Mouse (Mus musculus): Measurements from ENCODE around the gene Map3k7cl. TPM values are rescaled to one million over a fixed set of nuclear protein-coding genes. Genes with fewer than 3 reads are reported as not detected.
A peak's percentile ranks its signal among the peaks of the same experiment; 100 is the strongest.

The Map3k7cl gene
- total RNA-seq (2015) (not detected in 2 replicates), total RNA-seq (2017) (not detected in 2 replicates)

DNA sequence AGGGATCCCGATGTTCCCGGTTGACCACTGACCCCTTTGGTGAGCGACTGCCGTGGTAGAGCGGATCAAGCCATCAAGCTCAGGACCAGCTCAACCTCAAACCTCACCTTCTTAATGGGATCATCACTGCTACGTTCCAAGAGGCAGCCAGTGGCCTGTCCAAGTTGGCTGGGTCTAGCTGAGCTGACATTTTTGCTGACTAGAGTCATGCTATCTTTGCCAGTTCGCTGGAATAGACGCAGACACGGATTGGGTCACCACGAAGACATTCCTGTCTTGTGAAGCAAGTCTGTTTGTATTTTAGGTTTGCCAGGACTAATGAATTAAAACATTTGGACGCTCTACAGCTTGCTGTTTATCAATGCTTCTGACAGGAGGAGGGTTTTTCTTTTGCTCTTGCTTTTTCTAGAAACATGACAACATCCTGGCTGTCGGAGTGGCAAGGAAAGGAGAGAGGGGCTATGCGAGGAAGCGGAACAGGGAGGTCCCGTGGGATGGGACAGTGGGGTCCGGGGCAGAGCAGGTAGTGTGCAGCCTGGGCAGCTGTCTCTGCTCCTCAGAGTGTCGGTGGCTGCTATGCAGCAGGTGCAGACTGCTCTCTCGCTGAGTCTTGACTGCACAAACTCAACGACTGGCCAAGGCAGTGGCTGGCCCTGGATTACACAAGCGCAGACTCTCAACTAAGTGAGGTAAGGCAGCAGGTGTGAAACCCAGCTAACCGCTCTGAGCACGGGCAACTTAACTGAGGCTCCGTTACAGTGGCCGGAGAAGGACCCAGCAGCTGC is at the start of gene Map3k7cl:
TSS of gene Map3k7cl (plus strand) at position 424 of the 785 bp plus-strand sequence.
- ATAC-seq (ENCODE audit: poor library complexity, severe bottlenecking): no peak

DNA sequence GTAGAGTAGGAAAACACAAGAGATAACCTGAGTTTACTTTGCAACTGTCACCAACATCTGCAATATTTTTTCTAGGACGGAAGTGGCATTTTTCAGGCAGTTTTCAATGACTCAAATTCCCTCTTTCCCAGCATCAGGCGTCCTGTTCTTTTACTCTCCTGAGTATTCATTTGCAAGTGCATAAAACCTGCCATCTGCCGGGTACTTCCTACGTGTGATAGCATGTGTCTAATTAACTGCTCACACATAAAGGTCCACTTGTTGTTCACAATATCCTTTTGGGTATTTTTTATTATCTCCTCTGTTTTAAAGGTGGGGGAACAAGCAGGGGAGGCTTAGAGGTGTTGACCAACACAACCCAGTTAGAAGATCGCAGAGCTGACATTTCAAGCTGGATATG is 41.4 kb upstream of the Map3k7cl start:
- ATAC-seq (ENCODE audit: poor library complexity, severe bottlenecking): no peak

DNA sequence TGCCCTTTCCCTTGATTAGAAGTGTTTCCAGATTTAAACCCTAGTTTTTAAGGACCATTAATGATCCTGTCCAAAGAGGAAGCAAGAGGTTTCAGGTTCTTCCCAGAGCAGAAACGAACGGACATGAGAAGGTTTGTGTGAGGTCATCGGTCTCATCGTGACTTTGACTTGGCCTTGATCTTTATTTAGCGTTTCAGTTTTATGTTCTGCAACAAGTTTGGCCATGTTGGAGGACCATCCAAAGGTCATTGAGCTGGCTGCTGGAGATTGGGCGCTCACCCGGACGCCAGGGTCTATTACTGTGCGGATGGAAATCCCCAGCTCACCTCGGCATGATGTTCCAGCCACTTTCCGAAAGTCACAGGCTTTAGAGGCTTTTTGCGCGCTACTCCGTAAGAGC is 40.8 kb upstream of the Map3k7cl start:
- ATAC-seq (ENCODE audit: poor library complexity, severe bottlenecking): no peak

DNA sequence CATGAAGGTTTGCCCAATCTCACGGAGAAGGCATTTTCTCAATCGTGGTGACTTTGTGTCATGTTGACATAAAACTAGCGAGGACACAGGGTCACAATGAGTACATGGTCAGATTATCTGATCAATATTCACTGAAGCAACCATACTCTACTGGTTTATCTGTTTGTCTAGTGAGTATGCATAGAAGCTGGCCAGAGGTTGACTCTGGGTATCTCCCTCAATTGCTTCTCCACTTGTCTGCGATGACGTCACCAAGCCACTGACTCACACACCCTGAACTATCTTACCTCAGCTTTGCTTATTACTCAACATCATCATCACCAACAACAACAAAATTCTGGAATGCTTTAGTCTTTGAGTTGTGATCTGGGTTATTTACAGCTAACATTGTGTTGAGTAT is 28.9 kb upstream of the Map3k7cl start:
- no peak for ATAC-seq (ENCODE audit: poor library complexity, severe bottlenecking)

DNA sequence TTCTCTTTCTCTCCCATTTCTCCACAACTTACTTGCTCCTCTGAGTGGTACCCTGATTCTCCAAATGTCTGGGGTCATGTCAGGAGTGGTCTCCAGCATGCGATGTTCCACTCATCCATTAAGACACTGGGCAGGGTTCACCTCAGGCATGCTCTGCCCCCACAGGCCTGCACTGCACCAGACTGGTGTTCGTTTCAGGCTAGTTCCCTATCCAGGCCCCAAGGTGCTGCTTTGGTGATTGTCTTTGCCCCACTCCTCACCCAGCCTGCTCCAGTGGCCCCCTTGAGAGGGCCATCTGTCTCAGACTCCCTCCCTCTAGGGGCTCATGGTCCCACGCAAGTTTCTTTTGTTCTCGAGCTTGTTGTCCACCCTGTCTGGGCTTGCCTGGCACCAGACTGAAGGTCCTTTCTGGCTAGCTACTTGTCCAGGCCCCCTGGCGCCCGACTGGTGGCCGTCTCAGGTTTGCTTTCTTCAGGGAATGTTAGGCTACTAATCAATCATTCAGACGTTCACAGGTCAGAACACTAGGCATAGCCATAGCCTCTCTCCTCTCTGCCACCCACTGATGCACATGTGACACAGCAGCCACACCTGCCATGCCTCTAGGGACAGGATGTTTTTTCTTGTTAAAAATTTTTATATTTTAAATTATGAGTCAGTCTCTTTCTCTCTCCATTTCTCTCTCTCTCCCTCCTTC is 25.4 kb upstream of the Map3k7cl start:
- no peak for ATAC-seq (ENCODE audit: poor library complexity, severe bottlenecking)

DNA sequence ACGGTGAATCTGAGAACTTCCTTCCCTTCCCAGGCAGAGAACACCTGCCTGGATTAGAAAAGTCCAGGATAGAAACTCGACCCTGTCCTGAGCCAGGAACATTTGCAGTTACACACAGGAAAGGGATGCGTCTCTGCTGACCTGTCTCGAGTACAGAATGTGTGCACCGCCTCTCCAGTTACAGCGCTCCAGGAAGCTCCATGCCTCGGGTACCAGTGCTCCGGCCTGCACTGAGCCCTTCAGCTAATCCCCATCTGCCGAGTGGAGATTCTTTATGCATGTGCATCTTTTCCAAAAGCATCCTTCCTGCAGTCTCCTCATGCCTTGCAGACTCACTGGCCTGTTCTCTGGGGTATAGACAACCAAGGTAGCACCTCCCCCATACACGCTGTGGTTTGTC is 24.4 kb upstream of the Map3k7cl start:
- no peak for ATAC-seq (ENCODE audit: poor library complexity, severe bottlenecking)

DNA sequence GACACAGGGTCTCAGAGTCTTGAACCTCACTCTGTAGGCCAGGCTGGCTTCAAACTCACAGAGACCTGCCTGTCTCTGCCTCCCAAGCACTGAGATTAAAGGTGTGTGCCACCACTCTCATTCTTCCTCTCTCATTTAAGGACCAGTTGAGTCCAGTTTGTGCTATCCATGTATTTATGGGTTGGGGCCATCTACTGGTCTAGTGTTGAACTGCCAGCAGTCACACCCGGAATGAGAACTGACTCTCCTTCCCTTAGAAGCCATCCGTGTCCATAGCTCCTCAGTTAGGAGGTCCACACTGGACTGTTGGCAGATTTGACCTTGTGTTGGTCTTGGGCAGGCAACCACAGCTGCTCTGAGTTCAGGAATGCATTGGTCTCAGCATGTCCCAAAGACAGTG is 4.8 kb upstream of the Map3k7cl start:
- ATAC-seq (ENCODE audit: poor library complexity, severe bottlenecking): no peak; the same call in 1 of the 2 replicates

DNA sequence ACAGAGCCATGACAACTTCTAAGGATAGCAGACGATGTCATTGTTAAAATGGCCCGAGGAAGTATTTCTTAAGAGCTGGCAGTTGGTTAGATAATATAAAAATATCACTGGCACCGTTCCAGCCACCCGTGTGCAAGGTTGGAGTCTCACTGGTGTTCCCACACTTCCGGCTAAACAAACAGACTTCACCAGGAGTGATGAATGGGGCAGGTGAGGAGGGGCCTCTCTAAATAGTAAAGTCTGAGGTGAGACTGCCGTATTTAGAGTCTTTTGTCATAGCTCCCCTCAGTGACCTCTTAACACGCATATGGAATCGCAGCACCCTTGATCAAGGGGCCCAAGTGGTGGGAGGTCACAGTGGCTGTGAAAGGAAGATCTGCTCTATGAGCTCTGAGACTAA is 3.2 kb downstream of the Map3k7cl start:
- ATAC-seq (ENCODE audit: poor library complexity, severe bottlenecking): no peak

DNA sequence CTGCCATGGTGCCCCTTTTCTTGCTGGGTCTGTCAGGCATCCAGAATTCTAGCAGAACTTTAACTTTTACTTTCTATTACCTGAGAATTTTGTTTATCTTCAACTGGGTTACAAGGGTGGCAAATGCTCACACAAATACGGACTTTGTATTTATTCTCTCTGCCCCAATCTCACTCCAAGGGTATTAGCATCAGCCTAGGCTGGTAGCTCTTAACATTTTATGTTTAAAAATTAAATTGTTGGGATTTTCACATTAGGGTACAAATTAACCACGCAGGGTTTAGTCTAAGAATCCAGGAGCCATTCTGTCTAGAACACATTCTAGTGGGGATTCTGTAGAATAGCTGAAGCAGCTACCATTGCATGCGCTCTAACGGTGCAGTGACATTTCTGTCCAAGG is 8.4 kb downstream of the Map3k7cl start:
- ATAC-seq (ENCODE audit: poor library complexity, severe bottlenecking): no peak

DNA sequence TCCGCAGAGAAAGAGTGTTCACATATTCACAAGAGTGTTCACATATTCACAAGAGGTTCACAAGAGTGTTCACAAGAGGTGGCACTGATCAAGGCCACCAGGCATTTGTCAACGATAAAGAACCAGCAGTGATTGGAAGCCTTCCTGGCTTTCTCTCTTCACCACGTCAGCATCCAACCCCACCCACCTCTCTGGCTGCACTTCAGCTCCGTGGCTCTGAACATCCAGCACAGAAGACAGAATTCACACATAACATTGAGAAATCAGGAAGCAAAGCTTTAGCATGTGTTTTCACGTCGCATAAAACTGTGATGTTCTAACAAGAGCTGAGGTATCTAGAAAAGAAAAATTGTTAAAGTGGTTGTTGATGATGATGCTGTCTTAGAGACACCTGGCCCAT is 10.4 kb downstream of the Map3k7cl start:
- no peak for ATAC-seq (ENCODE audit: poor library complexity, severe bottlenecking)

DNA sequence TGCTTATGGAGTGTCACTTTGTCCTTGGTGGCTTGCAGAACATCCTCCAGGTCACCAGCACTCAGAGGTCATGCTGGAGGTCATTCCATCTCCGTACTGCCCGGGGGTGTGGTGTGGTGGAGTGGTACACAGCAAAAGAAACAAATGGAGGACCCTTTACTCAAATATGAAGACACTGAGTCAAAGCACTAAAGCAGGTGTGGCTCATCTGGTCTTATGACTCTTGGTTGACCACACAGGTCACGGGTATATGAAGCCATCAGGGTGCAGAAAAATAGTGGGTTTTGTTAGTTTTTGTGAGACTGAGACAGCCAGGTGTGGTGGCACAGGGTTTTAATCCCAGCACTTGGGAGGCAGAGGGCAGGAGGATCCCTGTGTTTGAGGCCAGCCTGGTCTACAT is 11.4 kb downstream of the Map3k7cl start:
- no peak for ATAC-seq (ENCODE audit: poor library complexity, severe bottlenecking)

DNA sequence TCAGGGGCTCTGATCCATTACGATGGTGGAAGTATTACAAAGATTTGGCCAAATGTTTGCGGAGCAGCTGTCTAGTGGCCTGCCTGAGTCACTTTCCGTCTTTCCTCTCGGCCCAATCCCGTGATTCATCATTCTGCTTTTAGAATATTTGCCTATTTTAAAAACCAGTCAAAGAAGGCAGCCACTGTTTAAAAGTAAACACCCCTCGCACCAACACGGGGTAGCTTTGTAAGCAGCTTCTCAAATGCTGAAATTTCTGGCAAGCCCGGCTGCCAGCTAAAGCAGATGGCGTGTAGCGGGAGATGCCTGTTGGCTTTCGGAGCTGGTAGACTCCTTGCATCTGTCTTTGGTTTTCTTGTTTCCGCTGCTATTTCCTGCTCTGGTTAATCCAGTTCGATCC is 14.4 kb downstream of the Map3k7cl start:
- ATAC-seq (ENCODE audit: poor library complexity, severe bottlenecking): no peak

DNA sequence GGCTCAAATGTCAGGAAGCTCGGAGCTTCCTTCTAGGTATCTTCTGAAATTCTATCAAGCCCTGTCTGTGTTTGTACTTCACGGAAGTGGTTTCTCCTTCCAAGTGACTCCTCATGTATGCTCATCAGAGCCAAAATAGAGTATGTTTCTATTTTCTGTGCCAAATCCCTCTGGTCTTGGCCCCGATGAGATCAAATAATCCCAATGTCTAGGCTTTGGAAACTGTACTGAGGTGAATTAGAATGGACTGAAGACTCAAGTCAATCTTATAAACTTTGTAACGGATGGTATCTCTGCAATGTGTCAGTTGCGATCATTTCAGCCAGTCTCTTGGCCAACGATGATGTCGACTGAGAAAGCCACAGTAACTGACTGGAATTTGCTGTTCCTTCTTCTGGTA is 15.1 kb downstream of the Map3k7cl start:
- no peak for ATAC-seq (ENCODE audit: poor library complexity, severe bottlenecking)

DNA sequence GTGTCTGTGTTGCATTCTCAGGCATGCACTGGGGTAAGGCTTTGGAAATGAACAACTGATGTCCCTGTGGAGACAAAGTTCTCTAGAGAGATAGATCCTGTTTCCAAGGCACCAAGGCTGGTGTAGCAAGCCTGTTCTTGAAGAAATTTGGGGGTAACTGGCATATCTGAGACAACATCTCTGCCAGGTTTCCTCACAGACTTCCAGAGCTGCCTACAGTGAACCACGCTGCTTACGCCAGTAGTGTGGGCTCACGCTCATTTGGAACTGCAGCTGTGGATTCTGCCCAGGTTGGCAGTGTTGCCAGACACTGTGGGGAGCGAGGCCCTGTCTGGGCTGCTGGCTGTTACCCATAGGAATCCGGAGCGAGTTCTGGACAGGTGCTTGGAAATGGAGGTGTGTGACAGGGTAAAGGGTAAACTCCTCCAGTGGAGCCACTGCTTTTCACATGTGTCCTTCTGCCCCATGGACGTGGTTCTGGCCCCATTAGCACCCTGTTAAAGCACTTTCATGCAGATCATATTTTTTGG is 16.5 kb downstream of the Map3k7cl start:
- ATAC-seq (ENCODE audit: poor library complexity, severe bottlenecking): no peak

DNA sequence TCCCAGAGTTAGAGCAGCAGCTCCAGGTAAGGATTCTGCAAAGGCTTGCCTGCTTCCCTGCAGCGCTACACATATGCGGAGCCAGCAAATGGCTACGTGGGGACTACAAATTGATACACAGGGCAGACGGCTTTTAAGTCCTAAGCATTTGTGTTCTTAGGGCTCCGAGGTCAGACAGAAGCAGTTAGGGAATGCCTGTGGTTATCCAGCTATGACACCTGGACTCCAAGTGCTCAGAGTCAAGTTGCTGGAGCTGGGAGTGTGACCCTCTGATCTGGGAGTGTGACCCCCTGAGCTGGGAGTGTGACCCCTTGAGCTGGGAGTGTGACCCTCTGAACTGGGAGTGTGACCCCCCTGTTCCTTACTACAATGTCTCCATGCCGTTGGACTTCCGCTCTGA is 17.2 kb downstream of the Map3k7cl start:
- ATAC-seq (ENCODE audit: poor library complexity, severe bottlenecking): no peak

DNA sequence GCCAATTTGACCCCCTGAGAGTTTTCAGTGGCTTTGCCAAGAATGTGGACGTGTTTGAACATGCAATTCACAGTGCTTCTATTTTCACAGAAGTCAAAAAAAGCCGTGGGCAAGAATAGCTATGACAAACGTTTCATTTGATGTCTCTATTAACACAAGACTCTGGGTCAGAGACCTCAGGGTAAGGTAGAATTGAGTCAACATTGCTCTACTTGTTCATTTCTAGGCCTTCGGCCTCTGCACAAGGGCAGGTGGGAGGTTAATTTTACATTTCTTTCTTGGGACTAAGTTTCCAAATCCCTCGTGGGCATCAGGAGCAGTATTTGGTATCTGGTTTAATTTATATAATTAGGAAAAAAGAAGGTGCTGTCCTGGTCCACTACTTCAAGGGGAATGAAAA is 20.3 kb downstream of the Map3k7cl start:
- no peak for ATAC-seq (ENCODE audit: poor library complexity, severe bottlenecking)

DNA sequence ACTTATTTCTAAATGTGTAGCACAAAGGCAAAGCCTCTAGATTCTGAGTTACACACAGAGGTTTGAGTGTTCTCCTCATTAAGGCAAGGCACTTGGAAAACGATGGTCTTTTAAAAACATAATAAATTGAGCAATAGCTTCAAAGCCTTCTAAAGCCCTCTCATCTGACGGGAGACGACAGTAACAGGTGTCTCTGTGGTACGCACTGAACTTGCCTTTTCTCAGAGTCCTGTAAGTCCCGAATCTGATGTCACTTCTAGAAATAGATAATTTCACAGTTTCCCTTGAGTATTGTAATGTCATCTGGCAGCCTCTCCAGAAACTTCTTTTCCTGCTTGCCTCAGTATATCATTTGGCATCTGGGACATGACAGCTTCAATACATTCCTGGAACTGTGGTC is 21.0 kb downstream of the Map3k7cl start:
- no peak for ATAC-seq (ENCODE audit: poor library complexity, severe bottlenecking)

DNA sequence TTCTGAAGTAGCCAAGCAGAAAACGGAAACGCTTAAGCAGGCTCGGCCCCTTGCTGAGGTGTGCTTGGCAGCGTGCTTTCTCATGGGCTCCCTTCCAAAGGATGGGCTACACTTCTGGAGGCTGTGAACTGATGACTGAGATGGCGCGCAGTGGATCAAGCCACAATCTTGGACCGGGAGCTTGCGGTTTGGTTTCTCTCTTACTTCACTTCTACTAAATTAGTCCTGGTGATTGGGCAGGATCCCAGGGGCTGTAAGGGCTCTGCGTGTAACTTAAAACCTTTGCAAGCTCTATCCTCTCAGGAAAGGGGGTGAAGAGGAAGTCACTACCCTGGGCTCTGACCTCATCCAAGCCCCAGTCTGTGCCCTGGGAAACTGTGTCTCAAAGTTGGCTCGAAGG is 22.5 kb downstream of the Map3k7cl start:
- peak; percentile 76 for ATAC-seq (ENCODE audit: poor library complexity, severe bottlenecking)

DNA sequence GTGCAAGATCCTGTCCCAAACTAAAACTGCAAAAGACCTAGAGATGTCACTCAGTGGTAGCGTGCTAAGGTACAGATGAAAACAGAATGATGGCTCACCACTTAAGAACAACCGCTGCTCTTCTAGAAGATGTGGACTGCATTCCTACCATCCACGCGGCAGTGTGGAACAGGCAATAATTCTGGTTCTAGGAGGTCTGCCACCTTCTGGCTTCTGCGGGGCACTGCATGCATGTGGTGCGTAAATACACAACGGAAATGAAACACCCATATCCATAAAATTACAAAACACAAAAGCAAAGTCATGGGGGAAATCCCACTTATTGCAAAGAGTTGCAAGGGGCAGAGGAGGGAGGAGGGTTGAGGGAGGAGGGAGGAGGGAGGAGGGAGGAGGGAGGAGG is 25.8 kb downstream of the Map3k7cl start:
- ATAC-seq (ENCODE audit: poor library complexity, severe bottlenecking): peak; percentile 51; the same call in 1 of the 2 replicates

DNA sequence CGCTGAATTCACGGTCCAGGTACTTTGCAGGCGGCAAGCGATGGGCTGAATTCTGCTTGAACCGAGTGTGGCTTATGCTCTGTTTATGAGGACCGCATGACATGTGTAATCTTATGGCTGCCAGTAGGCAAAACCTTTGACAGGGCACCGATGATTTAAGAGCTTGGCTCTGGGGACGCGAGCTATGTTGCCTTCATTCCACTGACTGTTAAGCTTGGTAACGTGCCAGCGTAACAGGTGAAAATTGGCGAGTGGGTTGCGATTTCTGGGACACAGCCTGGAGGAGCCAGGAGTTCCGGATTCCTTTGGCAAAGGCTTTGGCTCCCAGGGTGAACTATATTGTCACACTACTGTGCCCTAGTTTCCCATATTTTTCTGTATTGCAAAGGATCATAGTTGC is 26.3 kb downstream of the Map3k7cl start:
- no peak for ATAC-seq (ENCODE audit: poor library complexity, severe bottlenecking)

DNA sequence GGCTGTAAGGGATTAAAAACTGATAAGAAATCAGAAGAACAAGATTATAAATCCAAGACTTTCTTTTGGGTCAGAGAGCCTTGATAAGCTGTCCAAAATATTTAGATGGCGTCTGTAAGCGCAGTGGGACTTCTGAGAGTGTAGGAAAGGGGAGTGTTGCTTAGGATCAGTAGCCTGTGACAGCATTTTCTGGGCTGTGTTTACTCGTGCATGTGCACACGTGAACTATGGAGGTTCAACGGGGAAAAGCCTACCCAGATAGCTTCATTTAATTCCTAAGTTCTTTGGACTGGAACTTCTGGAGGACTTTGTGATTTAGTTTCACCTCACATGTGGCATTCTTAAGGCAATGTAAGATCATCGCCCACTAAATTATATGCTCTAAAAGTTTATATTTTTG is 29.6 kb downstream of the Map3k7cl start:
- no peak for ATAC-seq (ENCODE audit: poor library complexity, severe bottlenecking)

DNA sequence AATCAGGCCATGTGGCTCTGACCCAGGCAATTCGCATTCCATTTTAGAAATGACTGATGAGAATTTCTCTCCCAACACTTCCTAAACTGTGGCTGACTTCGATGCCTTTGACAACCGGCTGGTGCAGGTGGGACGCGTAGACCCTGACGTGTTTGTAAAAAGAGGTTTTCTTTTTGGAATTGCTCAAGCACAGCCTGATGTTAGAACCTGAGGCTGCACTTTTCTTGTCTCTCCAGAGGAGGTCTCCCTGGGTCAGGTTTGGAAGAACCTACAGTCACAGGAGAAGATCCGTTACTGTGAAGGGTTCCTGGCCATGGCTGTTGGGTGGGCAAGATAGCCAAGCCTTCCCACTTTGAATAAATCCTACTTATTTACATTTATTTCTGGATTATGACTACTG is 31.5 kb downstream of the Map3k7cl start:
- peak; percentile 78 for ATAC-seq (ENCODE audit: poor library complexity, severe bottlenecking)
